Mouse (Mus musculus) myocyte (in vitro differentiated cells): ENCODE measurements around the gene Smurf1. TPM values are rescaled to one million over a fixed set of nuclear protein-coding genes. Genes with fewer than 3 reads are reported as not detected.

ENCODE experiments used
- H3K27me3 ChIP-seq: one replicate; pipeline ENCODE4 v1.6.1; 2011; ENCODE audit not compliant: control insufficient read depth, insufficient read depth, insufficient read length
- H3K36me3 ChIP-seq: one replicate; pipeline ENCODE4 v1.6.1; 2011; ENCODE audit not compliant: control insufficient read depth, insufficient read depth
- H3K4me2 ChIP-seq: one replicate; pipeline ENCODE4 v1.6.1; 2011; ENCODE audit warnings: low read depth, control low read depth
- H3K4me3 ChIP-seq: one replicate; pipeline ENCODE4 v1.5.1; 2011; ENCODE audit warnings: mild to moderate bottlenecking, control low read depth, moderate library complexity
- H3K79me2 ChIP-seq: one replicate; pipeline ENCODE4 v1.6.1; 2011; ENCODE audit not compliant: control insufficient read depth, insufficient read depth
- H3ac ChIP-seq: one replicate; pipeline ENCODE4 v1.6.1; 2011; ENCODE audit not compliant: control insufficient read depth, insufficient read length
- CEBPB ChIP-seq: IDR thresholded peaks from 2 replicates; pipeline ENCODE4 v1.6.1; 2011; ENCODE audit warnings: mild to moderate bottlenecking, moderate library complexity; ENCODE audit not compliant: poor library complexity, insufficient read depth, severe bottlenecking
- E2F4 ChIP-seq: IDR thresholded peaks from one replicate; pipeline ENCODE4 v1.6.1; 2011; ENCODE audit warnings: mild to moderate bottlenecking, control low read depth, moderate library complexity; ENCODE audit not compliant: insufficient read depth
- MAX ChIP-seq: IDR thresholded peaks from one replicate; pipeline ENCODE4 v1.6.1; 2011; ENCODE audit warnings: low read depth, mild to moderate bottlenecking, control low read depth
- MYOD1 ChIP-seq, 3 experiments: IDR thresholded peaks; one replicate each; pipeline ENCODE4 v1.6.1; 2011; ENCODE audit warnings: control low read depth in 2 of 3, low read depth in 2 of 3, mild to moderate bottlenecking in 2 of 3, moderate library complexity in 1 of 3; ENCODE audit not compliant: insufficient read length in 2 of 3, control insufficient read depth in 1 of 3
- MYOG ChIP-seq, 3 experiments: IDR thresholded peaks; one replicate each; pipeline ENCODE4 v1.6.1; 2011; ENCODE audit warnings: control low read depth in 2 of 3, low read depth in 2 of 3, mild to moderate bottlenecking in 2 of 3; ENCODE audit not compliant: insufficient read length in 2 of 3, control insufficient read depth in 1 of 3, insufficient read depth in 1 of 3
- POLR2A ChIP-seq: IDR thresholded peaks from one replicate; pipeline ENCODE4 v1.6.1; 2011; ENCODE audit warnings: low read depth, mild to moderate bottlenecking, control low read depth, moderate library complexity; ENCODE audit not compliant: insufficient read length
- POLR2AphosphoS2 ChIP-seq: IDR thresholded peaks from one replicate; pipeline ENCODE4 v1.6.1; 2011; ENCODE audit warnings: low read depth, control low read depth; ENCODE audit not compliant: insufficient read length
- REST ChIP-seq: IDR thresholded peaks from one replicate; pipeline ENCODE4 v1.6.1; 2011; ENCODE audit warnings: mild to moderate bottlenecking, control low read depth, moderate library complexity; ENCODE audit not compliant: insufficient read depth, insufficient read length
- SRF ChIP-seq: IDR thresholded peaks from one replicate; pipeline ENCODE4 v1.6.1; 2011; ENCODE audit warnings: low read depth; ENCODE audit not compliant: control insufficient read depth, insufficient read length
- TCF12 ChIP-seq: IDR thresholded peaks from one replicate; pipeline ENCODE4 v1.6.1; 2011; ENCODE audit warnings: mild to moderate bottlenecking, control low read depth; ENCODE audit not compliant: poor library complexity, insufficient read depth, severe bottlenecking
- TCF3 ChIP-seq: IDR thresholded peaks from one replicate; pipeline ENCODE4 v1.6.1; 2011; ENCODE audit warnings: low read depth, control low read depth; ENCODE audit not compliant: insufficient read length
- USF1 ChIP-seq: IDR thresholded peaks from one replicate; pipeline ENCODE4 v1.6.1; 2011; ENCODE audit warnings: low read depth, mild to moderate bottlenecking, control low read depth, moderate library complexity
- polyA plus RNA-seq: library from polyadenylated mRNA; unstranded; fragments of >200 nt; fragmentation: generic; extraction: Trizol; gene quantifications from one replicate; pipeline ENCODE4 v1.2.1, GENCODE M21; 2012; ENCODE audit warnings: missing spikeins

Gene Smurf1
- polyA plus RNA-seq, 1 experiment: 32.9 TPM

GRCm38 (mm10) chr5:144943346-144943745 lies 22.3 kb downstream of the Smurf1 start:
- no peaks in the 10 kb centered on the region for H3K36me3 ChIP-seq
- no peak overlapping the region for H3ac ChIP-seq
- no peak for TF ChIP-seq REST
- no peak for TF ChIP-seq POLR2AphosphoS2
- no peak for TF ChIP-seq TCF12
- no peak for TF ChIP-seq MYOG (IDR thresholded peaks at IDR 0.05; ENCODE audit: control insufficient read depth in 1 of 3, insufficient read depth in 1 of 3, insufficient read length in 2 of 3, low read depth in 2 of 3)
- TF ChIP-seq USF1: no peak
- no peak for TF ChIP-seq TCF3
- no peak for TF ChIP-seq MYOD1 (IDR thresholded peaks at IDR 0.05; ENCODE audit: control insufficient read depth in 1 of 3, insufficient read length in 2 of 3, low read depth in 2 of 3)
- no peak for TF ChIP-seq SRF
- no peak for TF ChIP-seq E2F4
- no peak for TF ChIP-seq CEBPB
- no peak for TF ChIP-seq POLR2A
- TF ChIP-seq MAX: no peak
- H3K79me2 ChIP-seq: peaks cover 97% of the 10 kb centered on the region
- H3K27me3 ChIP-seq: no peaks in the 10 kb centered on the region
- no peak overlapping the region for H3K4me2 ChIP-seq
- no peak overlapping the region for H3K4me3 ChIP-seq

GRCm38 (mm10) chr5:144942431-144942830 lies 23.2 kb downstream of the Smurf1 start:
- no peak for TF ChIP-seq TCF12
- no peak for TF ChIP-seq MAX
- no peak for TF ChIP-seq CEBPB
- TF ChIP-seq POLR2A: no peak
- TF ChIP-seq TCF3: no peak
- TF ChIP-seq MYOG (IDR thresholded peaks at IDR 0.05; ENCODE audit: control insufficient read depth in 1 of 3, insufficient read depth in 1 of 3, insufficient read length in 2 of 3, low read depth in 2 of 3): no peak
- Histone ChIP-seq H3K4me3 (no peak overlapping the region), H3ac (no peak overlapping the region), H3K27me3 (no peaks in the 10 kb centered on the region), H3K36me3 (no peaks in the 10 kb centered on the region), H3K4me2 (no peak overlapping the region), H3K79me2 (peaks cover 97% of the 10 kb centered on the region)

- no peaks in the 10 kb centered on the region for H3K27me3 ChIP-seq
- H3ac ChIP-seq: no peak overlapping the region
- H3K4me3 ChIP-seq: no peak overlapping the region
- peak overlapping the region; percentile 39 for H3K4me2 ChIP-seq
- no peaks in the 10 kb centered on the region for H3K36me3 ChIP-seq
- peaks cover 99% of the 10 kb centered on the region for H3K79me2 ChIP-seq
- peak; percentile 53 for TF ChIP-seq TCF3
- peak in 2 of 3 experiments; percentile 86 to 89 for TF ChIP-seq MYOD1 (IDR thresholded peaks at IDR 0.05; ENCODE audit: control insufficient read depth in 1 of 3, insufficient read length in 2 of 3, low read depth in 2 of 3)
- no peak for TF ChIP-seq E2F4
- TF ChIP-seq MYOG (IDR thresholded peaks at IDR 0.05; ENCODE audit: control insufficient read depth in 1 of 3, insufficient read depth in 1 of 3, insufficient read length in 2 of 3, low read depth in 2 of 3): peak in 2 of 3 experiments; percentile 73
- no peak for TF ChIP-seq POLR2AphosphoS2
Measured at GRCm38 (mm10) chr5:144940904-144941303, 24.7 kb downstream of the Smurf1 start.

GRCm38 (mm10) chr5:144937304-144937703 lies 28.3 kb downstream of the Smurf1 start:
- TF ChIP-seq E2F4 (no peak), TCF12 (no peak), TCF3 (no peak), POLR2AphosphoS2 (no peak), SRF (no peak), CEBPB (no peak), MYOD1 (IDR thresholded peaks at IDR 0.05; ENCODE audit: control insufficient read depth in 1 of 3, insufficient read length in 2 of 3, low read depth in 2 of 3) (no peak), USF1 (no peak), MYOG (IDR thresholded peaks at IDR 0.05; ENCODE audit: control insufficient read depth in 1 of 3, insufficient read depth in 1 of 3, insufficient read length in 2 of 3, low read depth in 2 of 3) (no peak), REST (no peak), MAX (no peak)
- no peak overlapping the region for H3K4me3 ChIP-seq
- H3K36me3 ChIP-seq: no peaks in the 10 kb centered on the region
- H3ac ChIP-seq: no peak overlapping the region
- no peak overlapping the region for H3K4me2 ChIP-seq
- no peaks in the 10 kb centered on the region for H3K27me3 ChIP-seq
- H3K79me2 ChIP-seq: peaks cover 99% of the 10 kb centered on the region

- H3ac ChIP-seq: no peak overlapping the region
- no peaks in the 10 kb centered on the region for H3K27me3 ChIP-seq
- no peak for TF ChIP-seq REST
- TF ChIP-seq CEBPB: no peak
- TF ChIP-seq MAX: no peak
- no peak for TF ChIP-seq POLR2A
- TF ChIP-seq TCF12: no peak
- TF ChIP-seq TCF3: no peak
- no peak for TF ChIP-seq SRF
- TF ChIP-seq POLR2AphosphoS2: no peak
- no peak for TF ChIP-seq USF1
- TF ChIP-seq E2F4: no peak
- H3K4me3 ChIP-seq: no peak overlapping the region
- H3K79me2 ChIP-seq: peaks cover 99% of the 10 kb centered on the region
- no peak overlapping the region for H3K4me2 ChIP-seq
- no peaks in the 10 kb centered on the region for H3K36me3 ChIP-seq
Measured at GRCm38 (mm10) chr5:144933486-144933885, 32.2 kb downstream of the Smurf1 start.
